Mouse (Mus musculus) C3H10T1/2 (cell line): ENCODE data around the gene Hoxc10. TPM values are rescaled to one million over a fixed set of nuclear protein-coding genes. Genes with fewer than 3 reads are reported as not detected.

Experiments
- polyA plus RNA-seq, 2 experiments: library from polyadenylated mRNA; unstranded; fragments of >200 nt; fragmentation: generic; extraction: Trizol; gene quantifications; one replicate each; pipeline ENCODE4 v1.2.1; 2012; ENCODE audit warnings: missing spikeins in 2 of 2

The Hoxc10 gene
- polyA plus RNA-seq: not detected

GRCm38 (mm10) chr15:102966776-102967311 is at the start of gene Hoxc10:
Hoxc10 (plus strand) TSS chr15:102966796.

DNA sequence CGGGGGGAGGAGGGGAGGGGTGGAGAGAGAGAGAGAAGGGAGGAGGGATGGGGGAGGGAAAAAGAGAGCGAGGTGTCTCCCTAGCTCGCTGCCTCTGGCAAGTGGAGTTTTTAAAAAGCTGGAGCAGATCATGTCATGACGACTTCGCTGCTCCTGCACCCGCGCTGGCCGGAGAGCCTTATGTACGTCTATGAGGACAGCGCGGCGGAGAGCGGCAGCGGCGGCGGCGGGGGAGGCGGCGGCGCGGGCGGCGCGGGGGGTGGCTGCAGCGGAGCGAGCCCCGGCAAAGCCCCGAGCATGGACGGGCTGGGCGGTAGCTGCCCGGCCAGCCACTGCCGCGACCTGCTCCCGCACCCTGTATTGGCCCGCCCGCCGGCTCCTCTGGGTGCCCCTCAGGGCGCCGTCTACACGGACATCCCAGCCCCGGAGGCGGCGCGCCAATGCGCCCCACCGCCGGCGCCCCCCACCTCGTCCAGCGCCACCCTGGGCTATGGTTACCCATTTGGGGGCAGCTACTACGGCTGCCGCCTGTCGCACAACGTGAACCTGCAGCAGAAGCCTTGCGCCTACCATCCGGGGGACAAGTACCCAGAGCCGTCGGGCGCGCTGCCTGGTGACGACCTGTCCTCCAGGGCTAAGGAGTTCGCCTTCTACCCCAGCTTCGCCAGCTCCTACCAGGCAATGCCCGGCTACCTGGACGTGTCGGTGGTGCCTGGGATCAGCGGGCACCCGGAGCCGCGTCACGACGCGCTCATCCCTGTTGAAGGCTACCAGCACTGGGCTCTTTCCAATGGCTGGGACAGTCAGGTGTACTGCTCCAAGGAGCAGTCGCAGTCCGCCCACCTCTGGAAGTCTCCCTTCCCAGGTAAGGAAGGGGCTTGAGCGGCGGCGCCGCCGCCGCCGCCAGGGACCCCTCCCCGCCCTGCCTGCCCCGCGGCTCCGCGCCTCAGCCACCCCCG is 45.3 kb upstream of the Hoxc10 start, which contains the start of gene Hoxc13:
Gene Hoxc13, plus strand, starts transcription at position 51 of the 959 bp plus-strand sequence.

DNA sequence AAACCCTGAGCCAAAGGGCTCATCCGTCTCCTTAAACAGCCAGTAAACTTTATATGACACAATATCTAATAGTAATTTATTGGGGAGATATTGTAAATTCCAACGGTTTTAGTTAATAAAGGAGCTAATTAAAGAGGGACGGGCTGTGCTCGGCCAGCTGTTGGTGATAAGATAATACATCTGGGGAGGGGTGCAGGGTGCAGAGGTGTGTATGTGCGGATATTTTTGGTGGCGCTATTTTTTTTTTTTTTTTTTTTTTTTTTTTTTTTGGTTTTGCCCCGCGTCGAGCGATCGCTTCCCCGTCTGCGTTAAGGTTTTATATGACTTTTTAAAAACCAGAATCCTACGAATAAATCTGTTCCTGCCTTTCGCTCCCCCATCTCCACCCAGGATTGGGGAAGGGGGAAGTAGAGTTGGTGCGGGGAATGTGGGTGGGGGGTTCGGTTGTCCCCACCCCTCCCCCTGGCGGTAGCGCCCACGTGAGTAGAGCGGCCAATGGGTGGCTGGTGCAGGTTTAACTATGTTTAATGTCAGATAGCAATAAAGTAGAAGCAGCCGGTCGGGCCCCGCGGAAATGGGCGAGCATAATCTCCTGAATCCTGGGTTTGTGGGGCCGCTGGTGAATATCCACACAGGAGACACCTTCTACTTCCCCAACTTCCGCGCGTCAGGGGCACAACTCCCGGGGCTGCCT is 30.2 kb upstream of the Hoxc10 start, which contains the start of gene Hoxc12:
Gene Hoxc12, plus strand, starts transcription at position 479 of the 694 bp plus-strand sequence.

DNA sequence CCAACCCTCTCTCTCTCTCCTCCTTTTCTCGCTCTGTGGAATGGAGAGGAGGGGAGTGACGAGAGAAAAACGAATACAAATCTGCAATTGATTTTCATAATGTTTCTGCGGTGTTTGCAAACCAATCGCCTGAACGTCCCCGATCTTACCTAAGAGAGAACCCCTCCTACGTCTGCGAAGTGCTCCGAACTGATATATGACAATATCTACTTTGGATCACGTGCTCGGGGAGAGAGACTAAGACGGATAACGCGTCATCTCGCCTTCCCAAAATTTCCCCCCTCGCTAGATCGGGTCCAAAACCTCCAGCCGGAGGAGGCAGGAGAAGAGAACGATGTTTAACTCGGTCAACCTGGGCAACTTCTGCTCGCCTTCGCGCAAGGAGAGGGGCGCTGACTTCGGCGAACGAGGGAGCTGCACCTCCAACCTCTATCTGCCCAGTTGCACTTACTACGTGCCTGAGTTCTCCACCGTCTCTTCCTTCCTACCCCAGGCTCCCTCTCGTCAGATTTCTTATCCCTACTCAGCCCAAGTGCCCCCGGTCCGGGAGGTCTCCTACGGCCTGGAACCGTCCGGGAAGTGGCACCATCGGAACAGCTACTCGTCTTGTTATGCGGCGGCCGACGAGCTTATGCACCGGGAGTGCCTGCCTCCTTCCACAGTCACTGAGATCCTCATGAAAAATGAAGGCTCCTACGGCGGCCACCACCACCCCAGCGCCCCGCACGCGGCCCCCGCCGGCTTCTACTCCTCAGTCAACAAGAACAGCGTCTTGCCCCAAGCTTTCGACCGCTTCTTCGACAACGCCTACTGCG is 12.2 kb upstream of the Hoxc10 start, which contains the start of gene Hoxc11:
Gene Hoxc11, plus strand, starts transcription at position 236 of the 815 bp plus-strand sequence.

GRCm38 (mm10) chr15:102967312-102967510 is 615 bp downstream of the Hoxc10 start, which contains the start of gene Hoxc5:
Hoxc5 (plus strand) TSS chr15:102967443.

DNA sequence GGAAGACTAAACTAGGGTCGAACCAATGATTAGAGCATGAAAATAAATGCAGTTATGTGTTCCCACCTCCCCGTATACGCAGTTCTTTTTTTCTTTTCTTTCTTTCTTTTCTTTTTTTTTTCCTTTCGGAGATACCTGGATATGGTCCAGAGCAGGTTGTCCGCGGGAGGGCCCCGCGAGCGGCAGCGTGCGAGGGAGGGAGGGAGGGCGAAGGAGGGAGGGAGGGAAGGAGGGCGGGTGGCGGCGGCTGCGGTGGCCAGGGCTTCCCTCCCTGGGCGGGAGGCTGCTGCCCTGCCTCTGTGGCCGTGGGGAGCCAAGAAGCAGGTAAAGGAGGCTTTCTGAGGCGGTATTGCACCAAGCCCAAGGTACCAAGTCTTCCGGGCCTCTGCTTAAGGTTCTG is 9.6 kb downstream of the Hoxc10 start, which contains the start of gene Hoxc9:
Gene Hoxc9, plus strand, starts transcription at position 269 of the 400 bp plus-strand sequence.

GRCm38 (mm10) chr15:102990461-102991397 is 24.1 kb downstream of the Hoxc10 start, which contains the start of gene Hoxc8:
Hoxc8 (plus strand) TSS chr15:102990607.

DNA sequence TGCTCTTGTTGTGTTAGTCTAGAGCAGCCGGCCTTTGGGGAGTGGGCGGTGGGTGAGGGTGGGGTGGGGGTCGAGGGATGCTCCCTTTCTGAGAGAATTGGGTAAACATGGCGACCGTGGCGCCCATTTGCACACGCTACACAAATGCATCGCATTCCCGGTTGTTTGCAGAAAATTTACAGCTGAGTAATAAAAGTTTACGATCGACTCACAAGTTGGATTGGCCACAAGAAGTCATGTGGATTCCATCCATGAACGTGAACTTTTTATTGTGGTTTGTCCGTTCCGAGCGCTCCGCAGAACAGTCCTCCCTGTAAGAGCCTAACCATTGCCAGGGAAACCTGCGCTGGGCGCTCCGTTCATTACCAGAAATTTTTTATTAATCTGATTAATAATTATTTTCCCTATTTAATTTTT is 31.4 kb downstream of the Hoxc10 start, which contains the start of gene Hoxc6:
Gene Hoxc6, plus strand, starts transcription at position 319 of the 417 bp plus-strand sequence.

DNA sequence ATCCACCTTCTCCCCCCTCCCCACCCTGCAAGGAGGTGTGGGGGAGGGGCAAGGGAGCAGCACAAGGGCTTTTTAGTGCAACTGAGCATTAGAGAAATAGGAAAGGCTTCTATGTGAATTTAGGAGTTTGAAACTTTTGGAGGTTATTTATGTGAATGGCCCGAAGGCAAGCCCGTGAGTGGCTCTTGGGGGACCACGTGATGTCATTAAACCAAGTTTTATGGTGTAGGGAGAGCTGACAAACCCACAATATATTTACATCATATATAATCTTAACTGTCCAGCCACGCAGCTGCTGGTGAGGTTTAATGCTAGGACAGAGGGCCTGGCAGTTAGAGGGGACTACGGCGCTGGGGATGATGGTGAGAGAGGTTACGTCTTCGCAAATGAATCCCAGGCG is 52.0 kb downstream of the Hoxc10 start, which contains the start of gene Hoxc4:
Gene Hoxc4, plus strand, starts transcription at position 299 of the 400 bp plus-strand sequence.

Other genes starting within 250 kb of the Hoxc10 start
- gene Calcoco1, start 244.6 kb upstream of the Hoxc10 start, polyA plus RNA-seq: 100 to 1,000 TPM in 1 of 2 experiments, 1 to 10 TPM in 1; 8.6 to 105 TPM
- under 1 TPM in 1 of 2 experiments, not detected in 1; 0.01 TPM for gene Hoxc13, start 45.7 kb upstream of the Hoxc10 start, polyA plus RNA-seq
- not detected for gene Hoxc12, start 30.0 kb upstream of the Hoxc10 start, polyA plus RNA-seq
- gene Hoxc11, start 12.4 kb upstream of the Hoxc10 start, polyA plus RNA-seq: not detected
- not detected for gene Hoxc5, start 647 bp downstream of the Hoxc10 start, polyA plus RNA-seq
- not detected for gene Hoxc9, start 9.6 kb downstream of the Hoxc10 start, polyA plus RNA-seq
- gene Hoxc8, start 23.8 kb downstream of the Hoxc10 start, polyA plus RNA-seq: not detected
- gene Hoxc6, start 31.5 kb downstream of the Hoxc10 start, polyA plus RNA-seq: under 1 TPM; 0.01 to 0.04 TPM
- not detected for gene Hoxc4, start 52.1 kb downstream of the Hoxc10 start, polyA plus RNA-seq
- 10 to 100 TPM in 1 of 2 experiments, 1 to 10 TPM in 1; 3.4 to 10.2 TPM for gene Smug1, start 200.3 kb downstream of the Hoxc10 start, polyA plus RNA-seq